Mouse (Mus musculus) spleen, adult 2 months (tissue): ENCODE results near the gene Mfsd12.
A peak's percentile ranks its signal among the peaks of the same experiment; 100 is the strongest.

ENCODE experiments used
- CTCF ChIP-seq: fragments of 200-500 bp; IDR thresholded peaks from 2 replicates; pipeline ENCODE4 v1.5.1; 2011; ENCODE audit warnings: mild to moderate bottlenecking, inconsistent platforms; ENCODE audit not compliant: insufficient read depth, insufficient read length, insufficient replicate concordance; ENCODE audit errors: extremely low read depth
- POLR2A ChIP-seq: fragments of 200-500 bp; IDR thresholded peaks from 2 replicates; pipeline ENCODE4 v1.6.1; 2011; ENCODE audit warnings: low read depth, low read length, inconsistent platforms

DNA sequence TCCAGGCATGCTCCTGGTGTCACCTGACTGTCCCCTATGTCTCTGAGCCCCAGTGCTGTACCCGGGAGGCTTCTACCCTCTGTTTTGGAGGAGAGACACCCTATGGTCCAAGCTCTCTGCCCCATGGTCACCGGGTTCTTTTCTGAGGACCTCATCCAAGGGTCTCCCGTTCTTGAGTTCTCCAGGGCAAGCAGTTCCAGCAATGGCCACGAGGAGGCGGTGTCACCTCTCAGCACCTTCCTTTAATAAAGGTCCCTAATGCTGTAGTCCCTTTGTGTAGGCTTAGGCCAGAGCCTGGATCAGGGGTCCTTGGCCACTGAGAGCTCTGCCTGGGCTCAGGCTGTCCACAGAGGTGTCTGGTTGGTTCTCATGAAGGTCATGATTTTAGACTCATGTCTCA lies 37.8 kb downstream of the Mfsd12 start:
- TF ChIP-seq CTCF: peak; percentile 88; the same call in 1 of the 2 replicates
- no peak for TF ChIP-seq POLR2A
